Mouse (Mus musculus): ENCODE results near the gene Rbfox1.

Rbfox1 gene

DNA sequence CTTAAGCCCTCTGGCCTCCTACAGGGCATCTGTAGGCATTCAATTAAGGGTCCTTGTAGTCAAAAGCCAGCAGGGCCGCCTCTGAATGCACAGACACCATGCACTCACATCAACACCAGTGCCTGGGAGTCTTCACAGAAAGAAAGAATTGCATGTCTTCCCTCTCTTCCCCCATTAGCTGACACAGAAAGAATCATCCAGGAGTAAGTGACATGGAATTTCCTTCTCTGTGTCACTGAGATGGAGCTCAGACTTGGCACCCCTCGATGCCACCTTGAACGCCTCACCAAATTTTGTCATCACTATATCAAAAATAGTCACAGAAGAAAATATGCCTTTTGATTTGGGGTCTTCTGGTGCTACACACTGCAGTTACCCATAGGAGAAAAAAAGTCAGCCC lies 1151.4 kb downstream of the Rbfox1 start:
- no peak for DNase-seq (ENCODE audit: low read depth, low spot score)

- DNase-seq (ENCODE audit: low read depth, low spot score): no peak
Observed at GRCm38 (mm10) chr16:7036988-7037387, 1151.8 kb downstream of the Rbfox1 start.

- no peak for DNase-seq (ENCODE audit: low read depth, low spot score)
Observed at GRCm38 (mm10) chr16:7038639-7039260, 1153.6 kb downstream of the Rbfox1 start.

- no peak for DNase-seq (ENCODE audit: low read depth, low spot score)
Observed at GRCm38 (mm10) chr16:7039404-7040367, 1154.5 kb downstream of the Rbfox1 start.

- DNase-seq (ENCODE audit: low read depth, low spot score): no peak
Observed at GRCm38 (mm10) chr16:7040691-7041090, 1155.5 kb downstream of the Rbfox1 start.

- no peak for DNase-seq (ENCODE audit: low read depth, low spot score)
Observed at GRCm38 (mm10) chr16:7047421-7047820, 1162.3 kb downstream of the Rbfox1 start.

- DNase-seq (ENCODE audit: low read depth, low spot score): peak; percentile 2
Observed at GRCm38 (mm10) chr16:7049162-7049971, 1164.2 kb downstream of the Rbfox1 start.

DNA sequence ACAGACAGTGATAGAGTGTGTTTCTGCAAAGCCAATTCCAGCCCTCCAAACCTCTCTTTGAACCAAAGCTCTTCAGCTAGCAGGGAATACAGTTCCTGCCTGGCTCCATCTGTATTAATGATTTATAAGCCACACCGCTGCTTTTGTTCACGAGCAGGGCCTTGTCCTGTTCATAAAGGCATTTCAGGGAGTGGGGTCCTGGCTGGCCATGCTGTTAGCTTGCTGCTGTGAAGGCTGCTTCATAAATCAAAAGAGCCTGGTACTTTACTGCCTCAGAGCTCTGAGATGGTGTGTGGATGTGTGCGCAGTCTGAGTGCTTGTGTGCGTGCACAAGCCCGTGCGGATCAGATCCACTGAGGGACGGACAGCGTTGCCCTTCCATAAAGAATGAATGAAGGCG lies 1165.8 kb downstream of the Rbfox1 start:
- no peak for DNase-seq (ENCODE audit: low read depth, low spot score)

GRCm38 (mm10) chr16:7051991-7052390 lies 1166.8 kb downstream of the Rbfox1 start:
- no peak for DNase-seq (ENCODE audit: low read depth, low spot score)

DNA sequence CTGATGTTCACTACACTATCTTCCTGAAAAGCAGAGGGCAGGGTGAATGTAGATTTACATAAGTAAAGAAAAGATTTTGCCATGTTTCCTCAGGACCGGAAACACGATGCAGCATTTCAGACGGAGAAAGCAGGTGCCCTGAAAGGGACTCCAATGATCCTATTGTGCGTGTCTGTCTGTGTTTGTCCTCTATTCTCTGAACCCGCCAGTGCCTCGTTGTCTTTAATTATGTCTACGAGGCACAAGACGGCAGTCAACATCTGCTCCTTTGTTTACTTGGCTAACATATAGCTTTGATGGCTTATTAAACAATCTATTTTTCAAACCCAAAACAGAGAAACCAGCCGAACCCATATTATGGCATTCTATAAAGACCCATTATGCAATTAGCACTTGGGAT lies 1167.3 kb downstream of the Rbfox1 start:
- DNase-seq (ENCODE audit: low read depth, low spot score): no peak

DNA sequence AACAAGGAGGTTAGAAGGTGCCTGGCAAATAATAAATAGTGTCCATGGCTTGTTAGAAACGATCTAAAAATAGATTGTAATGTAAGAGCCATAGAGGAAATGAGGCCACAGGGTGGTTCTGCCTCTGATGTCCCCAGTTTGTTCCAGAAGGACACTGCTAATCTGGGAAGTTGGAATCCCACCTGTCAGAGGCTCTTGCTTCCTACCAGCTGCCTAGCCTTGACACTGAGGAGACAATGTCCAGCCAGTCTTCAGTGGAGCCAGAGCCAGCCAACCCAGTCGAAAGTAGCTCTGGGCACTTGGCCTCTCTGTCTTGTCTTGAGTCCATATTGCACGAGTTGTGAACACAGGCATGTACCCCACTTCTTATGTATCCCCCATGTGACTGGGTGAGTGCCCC lies 1172.6 kb downstream of the Rbfox1 start:
- no peak for DNase-seq (ENCODE audit: low read depth, low spot score)

GRCm38 (mm10) chr16:7058556-7058955 lies 1173.4 kb downstream of the Rbfox1 start:
- DNase-seq (ENCODE audit: low read depth, low spot score): no peak

DNA sequence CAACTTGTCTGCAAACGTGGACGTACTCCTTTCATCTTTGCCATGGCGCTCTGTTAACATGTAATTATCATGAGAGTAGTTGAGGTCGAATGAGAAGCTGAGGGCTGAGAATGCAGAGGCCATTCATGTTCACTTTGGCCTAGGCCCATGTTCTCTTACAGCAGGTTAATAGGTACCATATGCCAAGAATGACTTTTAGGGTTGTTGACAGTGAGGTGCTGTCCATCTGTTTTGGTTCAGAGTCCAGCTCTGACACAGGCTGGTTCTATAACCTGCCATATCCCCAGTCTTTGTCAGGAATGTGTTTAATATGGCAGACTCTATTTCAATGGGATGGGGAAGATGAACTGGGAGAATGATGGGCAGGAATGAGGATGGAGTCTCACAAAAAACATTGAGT lies 1174.4 kb downstream of the Rbfox1 start:
- DNase-seq (ENCODE audit: low read depth, low spot score): no peak

- DNase-seq (ENCODE audit: low read depth, low spot score): no peak
Observed at GRCm38 (mm10) chr16:7060864-7061263, 1175.7 kb downstream of the Rbfox1 start.

GRCm38 (mm10) chr16:7062512-7062911 lies 1177.4 kb downstream of the Rbfox1 start:
- no peak for DNase-seq (ENCODE audit: low read depth, low spot score)

- DNase-seq (ENCODE audit: low read depth, low spot score): no peak
Observed at GRCm38 (mm10) chr16:7067109-7067508, 1182.0 kb downstream of the Rbfox1 start.

GRCm38 (mm10) chr16:7069599-7069998 lies 1184.4 kb downstream of the Rbfox1 start:
- no peak for DNase-seq (ENCODE audit: low read depth, low spot score)

GRCm38 (mm10) chr16:7074786-7075185 lies 1189.6 kb downstream of the Rbfox1 start:
- DNase-seq (ENCODE audit: low read depth, low spot score): no peak

DNA sequence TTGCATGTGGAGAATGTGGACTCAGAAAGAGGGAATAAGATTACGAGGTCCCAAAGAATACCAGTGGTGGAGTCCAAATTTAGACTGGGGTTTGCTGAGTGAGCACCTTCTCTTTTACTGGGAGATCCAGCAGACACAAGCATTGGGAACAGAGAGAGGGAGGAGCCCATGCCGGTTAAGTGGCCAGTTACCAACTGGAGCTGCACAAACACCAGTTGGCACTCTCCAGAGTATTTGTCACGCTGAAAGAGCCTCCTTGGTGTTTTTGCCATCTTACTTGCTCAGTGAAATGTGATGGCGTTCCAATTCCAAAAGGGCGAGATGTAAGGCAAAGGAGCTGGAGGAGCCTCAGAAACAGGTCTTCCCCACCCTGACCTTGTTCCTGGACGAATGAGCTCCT lies 1190.6 kb downstream of the Rbfox1 start:
- no peak for DNase-seq (ENCODE audit: low read depth, low spot score)

- DNase-seq (ENCODE audit: low read depth, low spot score): no peak
Observed at GRCm38 (mm10) chr16:7076305-7076704, 1191.2 kb downstream of the Rbfox1 start.

DNA sequence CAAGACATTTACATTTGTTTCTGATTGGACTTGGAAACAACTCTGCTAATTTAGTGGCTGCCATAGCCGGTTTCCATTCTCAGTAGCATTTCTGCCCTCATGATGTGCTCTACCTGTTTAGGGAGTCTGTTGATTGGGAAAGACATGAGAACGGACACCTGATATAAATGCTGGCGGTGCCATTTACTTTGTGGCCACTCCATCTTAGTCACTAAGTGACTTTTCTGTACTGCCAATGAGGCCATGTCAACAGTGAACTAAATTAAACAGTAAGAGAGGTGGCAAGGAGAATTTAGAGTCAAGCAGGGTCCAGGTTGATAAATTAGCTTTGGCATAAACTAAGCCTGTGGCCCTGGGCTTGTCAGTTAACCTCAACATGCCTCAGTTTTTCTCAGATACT lies 1191.6 kb downstream of the Rbfox1 start:
- DNase-seq (ENCODE audit: low read depth, low spot score): no peak

GRCm38 (mm10) chr16:7081074-7081568 lies 1196.0 kb downstream of the Rbfox1 start:
- DNase-seq (ENCODE audit: low read depth, low spot score): no peak
